Mouse (Mus musculus) activated CD4-positive, CD25-positive, alpha-beta regulatory T cell, adult 9 weeks (primary cell): ENCODE measurements around the gene Gmppa. TPM values are rescaled to one million over a fixed set of nuclear protein-coding genes. Genes with fewer than 3 reads are reported as not detected.

Source experiments
- polyA plus RNA-seq: library from polyadenylated mRNA; unstranded; fragments of 100-300 nt; shearing (Covaris generic); gene quantifications from one replicate; pipeline ENCODE4 v1.2.1, GENCODE M21; 2017

The Gmppa gene
- polyA plus RNA-seq = 87.7 TPM

DNA sequence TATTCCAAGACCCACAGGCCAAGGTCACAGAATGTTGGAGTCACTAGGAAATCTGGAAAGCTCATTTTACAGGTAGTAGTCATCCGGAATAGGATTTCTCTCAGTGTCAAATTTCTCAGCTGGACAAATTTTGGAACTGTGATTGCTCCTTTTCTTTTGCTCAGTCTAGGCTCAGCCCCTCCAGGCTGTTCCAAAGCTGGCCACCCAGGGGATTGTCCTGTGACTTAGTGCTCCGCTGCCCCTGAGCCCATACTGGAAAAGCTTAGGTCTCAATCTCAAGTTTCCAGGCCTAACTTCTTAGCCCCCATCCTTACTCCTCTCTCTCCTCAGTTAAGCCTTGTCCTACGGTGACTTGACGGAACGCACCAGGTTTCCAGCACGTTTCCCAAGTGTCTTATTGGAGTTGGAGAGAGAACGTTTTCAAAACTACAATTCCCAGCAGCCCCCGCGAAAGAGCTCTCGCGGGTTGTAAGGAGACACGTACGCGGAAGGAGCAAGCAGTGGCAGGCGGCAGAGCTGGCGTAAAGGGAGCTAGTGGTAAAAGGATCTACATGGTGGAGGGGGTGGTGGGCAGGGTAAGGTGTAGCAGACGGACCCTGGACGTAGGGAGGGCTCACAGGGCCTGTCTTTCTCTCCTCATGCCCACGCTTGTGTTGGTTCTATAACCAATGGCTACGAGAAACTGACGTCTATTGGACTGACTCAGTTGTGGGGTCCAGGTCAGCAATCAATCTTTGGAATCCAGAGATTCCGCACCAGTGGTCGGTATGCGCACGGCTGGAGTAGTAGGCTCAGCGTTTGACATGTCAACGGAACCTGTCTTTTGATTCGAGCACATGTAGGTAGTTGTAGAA, at the start of gene Gmppa:
Gmppa (plus strand) TSS at position 456 of the 854 bp plus-strand sequence.

DNA sequence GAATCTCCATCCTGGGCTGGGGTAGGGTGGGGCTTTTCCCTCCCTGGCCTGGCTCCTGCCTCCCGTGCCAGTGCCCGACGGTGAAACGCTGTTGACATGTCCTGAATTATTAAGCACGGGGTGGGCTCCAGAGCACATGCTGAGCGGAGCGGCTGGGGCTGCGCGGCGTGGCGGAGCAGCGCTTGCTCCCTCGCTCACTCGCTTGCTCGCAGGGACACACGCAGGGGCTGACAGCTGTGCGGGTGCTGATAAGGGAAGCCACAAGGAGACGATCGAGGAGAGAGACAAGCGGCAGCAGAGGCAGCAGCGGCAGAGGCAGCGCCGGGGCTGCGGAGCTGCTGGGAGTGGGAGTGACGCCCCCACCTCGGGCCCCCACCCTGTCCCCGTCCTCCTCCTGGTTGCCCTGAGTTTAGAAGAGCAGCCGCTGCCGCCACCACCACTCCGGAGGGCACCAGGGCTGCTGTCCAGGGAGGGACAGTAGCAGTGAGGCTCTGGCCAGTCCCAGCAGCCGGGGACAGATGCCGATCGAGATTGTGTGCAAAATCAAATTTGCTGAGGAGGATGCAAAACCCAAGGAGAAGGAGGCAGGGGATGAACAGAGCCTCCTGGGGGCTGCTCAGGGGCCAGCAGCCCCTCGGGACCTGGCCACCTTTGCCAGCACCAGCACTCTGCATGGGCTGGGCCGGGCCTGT, 14.7 kb downstream of the Gmppa start, which contains the start of gene Asic4:
Asic4 (plus strand) TSS at position 123 of the 692 bp plus-strand sequence.

DNA sequence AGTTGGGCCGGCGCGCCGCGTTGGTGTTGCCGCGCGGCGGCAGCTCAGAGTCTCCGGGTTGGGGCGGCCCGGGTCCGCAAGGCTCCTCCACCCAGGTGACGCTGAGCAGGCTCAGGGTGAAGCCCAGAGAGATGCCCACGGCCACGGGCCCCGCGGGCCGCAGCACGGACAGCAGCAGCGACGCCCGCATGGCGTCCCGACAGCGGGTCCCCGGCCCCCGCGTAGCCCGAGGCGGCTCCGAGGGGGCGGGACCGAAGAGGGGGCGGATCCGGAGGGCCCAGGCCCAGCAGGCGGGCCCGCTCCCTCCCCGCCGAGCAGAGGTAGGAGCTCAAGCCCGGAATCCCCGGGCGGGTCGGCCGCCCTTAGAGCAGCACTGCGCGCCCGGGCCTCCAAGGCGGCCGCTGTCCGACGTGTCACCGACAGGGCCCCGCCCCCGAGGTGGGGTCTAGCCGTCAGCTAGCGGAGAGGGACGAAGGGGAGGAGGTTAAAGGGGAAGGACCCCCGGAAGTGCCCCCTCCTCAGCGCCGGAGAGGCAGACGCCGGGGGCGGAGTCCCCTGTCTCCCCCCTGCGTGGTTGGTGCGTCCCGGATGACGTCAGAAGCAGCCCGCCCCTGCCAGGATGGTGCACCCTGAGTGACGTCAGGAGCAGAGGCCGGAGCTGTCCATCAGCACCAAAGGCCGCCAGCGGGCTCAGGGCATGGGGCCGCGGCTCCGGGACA, 43.3 kb downstream of the Gmppa start, which contains the start of the genes Chpf and Tmem198:
Chpf (minus strand) TSS at position 392 of the 719 bp plus-strand sequence.
Tmem198 (plus strand) TSS at position 617 of the 719 bp plus-strand sequence.

Other genes starting within 250 kb of the Gmppa start
- 49.8 TPM for gene Ankzf1, start 243.8 kb upstream of the Gmppa start, polyA plus RNA-seq
- 25.5 TPM for gene Atg9a, start 243.7 kb upstream of the Gmppa start, polyA plus RNA-seq
- 14.3 TPM for gene Glb1l, start 225.1 kb upstream of the Gmppa start, polyA plus RNA-seq
- gene Stk16, start 225.1 kb upstream of the Gmppa start, polyA plus RNA-seq = 115 TPM
- 349 TPM for gene Tuba4a, start 216.1 kb upstream of the Gmppa start, polyA plus RNA-seq
- not detected for gene A630095N17Rik, start 203.8 kb upstream of the Gmppa start, polyA plus RNA-seq
- 36.8 TPM for gene Dnajb2, start 199.5 kb upstream of the Gmppa start, polyA plus RNA-seq
- gene Ptprn, start 171.4 kb upstream of the Gmppa start, polyA plus RNA-seq = 0.15 TPM
- gene Resp18, start 157.5 kb upstream of the Gmppa start, polyA plus RNA-seq = not detected
- gene Dnpep, start 117.9 kb upstream of the Gmppa start, polyA plus RNA-seq = 79.7 TPM
- 0.12 TPM for gene Des, start 75.6 kb upstream of the Gmppa start, polyA plus RNA-seq
- gene Speg, start 60.6 kb upstream of the Gmppa start, polyA plus RNA-seq = 0.40 TPM
- gene Asic4, start 14.5 kb downstream of the Gmppa start, polyA plus RNA-seq = not detected
- gene Chpf, start 43.4 kb downstream of the Gmppa start, polyA plus RNA-seq = 6.6 TPM
- 0.42 TPM for gene Tmem198, start 43.6 kb downstream of the Gmppa start, polyA plus RNA-seq
- not detected for gene Obsl1, start 70.5 kb downstream of the Gmppa start, polyA plus RNA-seq
- not detected for gene Inha, start 71.1 kb downstream of the Gmppa start, polyA plus RNA-seq
- 24.9 TPM for gene Stk11ip, start 85.6 kb downstream of the Gmppa start, polyA plus RNA-seq
- gene Slc4a3, start 110.3 kb downstream of the Gmppa start, polyA plus RNA-seq = not detected